Mouse (Mus musculus): ENCODE data around the gene Zbtb3. TPM values are rescaled to one million over a fixed set of nuclear protein-coding genes. Genes with fewer than 3 reads are reported as not detected.
A peak's percentile ranks its signal among the peaks of the same experiment; 100 is the strongest.

The Zbtb3 gene
- total and polyA plus RNA-seq, 3 experiments = 1.7 to 2.7 (median 1.8) TPM

DNA sequence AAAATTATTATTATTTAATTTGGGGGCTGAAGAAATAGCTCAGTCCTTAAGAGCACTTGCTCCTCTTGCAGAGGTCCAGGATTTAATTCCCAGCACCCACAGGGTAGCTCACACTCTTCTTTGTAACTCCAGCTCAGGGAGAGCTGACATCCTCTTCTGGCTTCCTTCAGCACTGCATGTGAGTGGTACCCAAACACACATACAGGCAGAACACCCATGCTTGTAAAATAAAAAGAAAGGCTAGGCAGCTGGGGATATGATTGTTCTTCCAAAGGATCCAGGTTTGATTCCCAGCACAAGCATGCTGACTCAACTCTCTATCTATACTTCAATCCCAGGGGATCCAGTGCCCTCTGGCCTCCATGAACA, 3.4 kb upstream of the Zbtb3 start:
- Histone ChIP-seq H3K36me3 (replicated peaks) (peaks cover 38% of the 10 kb centered on the region), H3K9me3 (replicated peaks) (0 out of 2 replicates have a peak, but pooled peaks cover 2% of the 10 kb centered on the region), H3K4me3 (ENCODE audit: low read depth, low read length) (peak overlapping the region; percentile 85; the same call in 1 of the 2 replicates), H3K4me1 (ENCODE audit: insufficient read depth, low read depth, low read length) (peaks cover 49% of the 10 kb centered on the region), H3K27me3 (ENCODE audit: insufficient read depth, low read length) (no peaks in the 10 kb centered on the region)
- DNase-seq (ENCODE audit: low spot score) (no peak), ATAC-seq (ENCODE audit: extremely low read depth, insufficient number of reproducible peaks, low FRiP score, poor library complexity, severe bottlenecking) (no peak)
- no peak for TF ChIP-seq TAL1 (conservative IDR thresholded peaks at IDR 0.05; ENCODE audit: low read depth, low read length)
- no peak for TF ChIP-seq CTCF (IDR thresholded peaks at IDR 0.05; ENCODE audit: low read depth, low read length)
- no peak for TF ChIP-seq GATA1 (IDR thresholded peaks at IDR 0.05; ENCODE audit: borderline replicate concordance, low read length)
- TF ChIP-seq GATA2 (IDR thresholded peaks at IDR 0.05; ENCODE audit: borderline replicate concordance, low read depth, low read length) = no peak
- no peak for TF ChIP-seq POLR2AphosphoS5 (IDR thresholded peaks at IDR 0.05; ENCODE audit: insufficient replicate concordance, low read depth, low read length)

DNA sequence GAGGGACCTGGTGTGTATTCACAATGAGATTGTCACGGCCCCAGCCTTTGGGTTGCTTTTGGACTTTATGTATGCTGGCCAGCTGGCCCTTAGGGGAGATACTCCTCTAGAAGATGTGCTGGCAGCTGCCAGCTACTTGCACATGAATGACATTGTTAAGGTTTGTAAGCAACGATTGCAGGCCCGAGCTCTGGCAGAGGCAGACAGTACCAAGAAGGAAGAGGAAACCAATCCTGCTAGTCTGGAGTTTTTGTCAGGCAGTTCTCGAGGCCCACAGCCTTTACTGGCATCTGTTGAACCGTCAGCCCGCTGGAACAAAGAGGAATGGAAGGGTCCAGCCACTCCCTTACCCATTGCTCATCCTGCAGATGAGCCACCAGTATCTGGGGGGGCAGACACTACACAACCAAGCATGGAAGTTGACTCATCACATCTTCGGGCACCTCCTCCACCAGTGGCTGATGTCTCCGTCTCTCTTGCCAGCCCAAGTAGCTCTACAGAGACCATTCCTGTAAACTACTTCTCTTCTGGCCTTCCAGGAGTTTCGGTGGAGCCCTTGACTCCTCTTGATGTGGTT, 937 bp downstream of the Zbtb3 start:
- peaks cover 50% of the 10 kb centered on the region for H3K4me1 ChIP-seq (ENCODE audit: insufficient read depth, low read depth, low read length)
- no peaks in the 10 kb centered on the region for H3K9me3 ChIP-seq (replicated peaks)
- ATAC-seq (ENCODE audit: extremely low read depth, insufficient number of reproducible peaks, low FRiP score, poor library complexity, severe bottlenecking) = no peak
- no peak for TF ChIP-seq GATA2 (IDR thresholded peaks at IDR 0.05; ENCODE audit: borderline replicate concordance, low read depth, low read length)
- no peak for TF ChIP-seq GATA1 (IDR thresholded peaks at IDR 0.05; ENCODE audit: borderline replicate concordance, low read length)
- no peaks in the 10 kb centered on the region for H3K27me3 ChIP-seq (ENCODE audit: insufficient read depth, low read length)
- H3K36me3 ChIP-seq (replicated peaks) = peaks cover 51% of the 10 kb centered on the region
- no peak overlapping the region; the same call in 1 of the 2 replicates for H3K4me3 ChIP-seq (ENCODE audit: low read depth, low read length)
- DNase-seq (ENCODE audit: low spot score) = no peak

DNA sequence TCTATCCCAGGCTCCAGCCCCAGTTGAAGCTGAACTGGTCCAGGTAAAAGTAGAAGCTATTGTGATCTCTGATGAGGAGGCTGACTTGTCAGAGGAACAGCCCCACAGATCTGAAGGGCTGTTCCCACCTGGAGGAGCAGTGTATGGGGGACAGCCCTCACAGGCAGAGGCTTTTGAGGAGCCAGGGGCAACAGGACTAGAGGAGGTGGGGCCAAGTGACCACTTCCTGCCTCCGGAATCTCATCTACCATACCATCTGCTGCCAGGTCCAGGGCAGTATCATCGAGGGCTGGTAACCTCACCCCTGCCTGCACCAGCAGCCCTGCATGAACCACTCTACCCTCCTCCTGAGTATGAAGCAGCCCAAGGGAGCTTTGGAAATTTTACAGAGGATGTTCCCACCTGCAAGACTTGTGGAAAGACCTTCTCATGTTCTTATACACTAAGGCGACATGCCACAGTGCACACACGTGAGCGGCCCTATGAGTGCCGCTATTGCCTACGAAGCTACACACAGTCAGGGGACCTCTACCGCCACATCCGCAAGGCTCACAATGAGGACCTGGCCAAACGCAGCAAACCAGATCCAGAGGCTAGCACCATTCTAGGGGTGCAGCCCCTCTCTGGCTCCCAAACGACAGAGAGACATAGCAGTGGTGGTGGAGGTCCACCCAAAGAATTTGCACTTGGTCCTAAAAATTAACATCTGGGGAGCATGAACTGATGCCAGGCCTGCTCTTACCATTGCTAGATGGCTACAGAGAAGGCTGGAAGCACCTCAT, 1.7 kb downstream of the Zbtb3 start:
- DNase-seq (ENCODE audit: low spot score) (no peak), ATAC-seq (ENCODE audit: extremely low read depth, insufficient number of reproducible peaks, low FRiP score, poor library complexity, severe bottlenecking) (no peak)
- no peaks in the 10 kb centered on the region for H3K9me3 ChIP-seq (replicated peaks)
- peaks cover 57% of the 10 kb centered on the region for H3K36me3 ChIP-seq (replicated peaks)
- peaks cover 47% of the 10 kb centered on the region for H3K4me1 ChIP-seq (ENCODE audit: insufficient read depth, low read depth, low read length)
- H3K27me3 ChIP-seq (ENCODE audit: insufficient read depth, low read length) = no peaks in the 10 kb centered on the region
- TF ChIP-seq CTCF (IDR thresholded peaks at IDR 0.05; ENCODE audit: low read depth, low read length) = no peak
- no peak for TF ChIP-seq GATA2 (IDR thresholded peaks at IDR 0.05; ENCODE audit: borderline replicate concordance, low read depth, low read length)
- no peak for TF ChIP-seq GATA1 (IDR thresholded peaks at IDR 0.05; ENCODE audit: borderline replicate concordance, low read length)
- TF ChIP-seq POLR2AphosphoS5 (IDR thresholded peaks at IDR 0.05; ENCODE audit: insufficient replicate concordance, low read depth, low read length) = no peak
- no peak for TF ChIP-seq TAL1 (conservative IDR thresholded peaks at IDR 0.05; ENCODE audit: low read depth, low read length)
- peak overlapping the region; percentile 28; the same call in 1 of the 2 replicates for H3K4me3 ChIP-seq (ENCODE audit: low read depth, low read length)

DNA sequence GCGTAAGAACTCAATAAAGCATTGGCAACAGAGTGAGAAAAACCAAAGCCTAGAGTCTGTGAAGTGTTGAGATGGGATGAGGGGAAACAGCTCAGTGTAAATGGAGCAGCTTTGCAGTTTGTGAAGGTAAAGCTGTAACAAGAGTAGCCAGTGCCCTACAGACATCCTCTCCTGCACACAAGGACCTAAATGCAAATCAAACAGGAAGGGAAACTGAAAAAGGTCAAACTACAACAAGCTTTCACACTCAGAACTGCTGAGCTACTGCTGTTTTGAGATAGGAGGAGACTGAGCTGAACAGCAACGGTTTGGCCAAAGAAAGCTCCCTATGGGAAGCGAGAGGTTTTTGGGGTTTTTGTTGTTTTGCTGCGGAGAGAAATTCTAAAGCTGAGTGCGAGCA, 4.5 kb downstream of the Zbtb3 start:
- no peak for TF ChIP-seq CTCF (IDR thresholded peaks at IDR 0.05; ENCODE audit: low read depth, low read length)
- no peak for TF ChIP-seq GATA2 (IDR thresholded peaks at IDR 0.05; ENCODE audit: borderline replicate concordance, low read depth, low read length)
- no peak for TF ChIP-seq TAL1 (conservative IDR thresholded peaks at IDR 0.05; ENCODE audit: low read depth, low read length)
- ATAC-seq (ENCODE audit: extremely low read depth, insufficient number of reproducible peaks, low FRiP score, poor library complexity, severe bottlenecking) = no peak
- Histone ChIP-seq H3K36me3 (replicated peaks) (peaks cover 78% of the 10 kb centered on the region), H3K9me3 (replicated peaks) (no peaks in the 10 kb centered on the region), H3K4me3 (ENCODE audit: low read depth, low read length) (no peak overlapping the region), H3K4me1 (ENCODE audit: insufficient read depth, low read depth, low read length) (peaks cover 34% of the 10 kb centered on the region), H3K27me3 (ENCODE audit: insufficient read depth, low read length) (no peaks in the 10 kb centered on the region)
- no peak for DNase-seq (ENCODE audit: low spot score)

DNA sequence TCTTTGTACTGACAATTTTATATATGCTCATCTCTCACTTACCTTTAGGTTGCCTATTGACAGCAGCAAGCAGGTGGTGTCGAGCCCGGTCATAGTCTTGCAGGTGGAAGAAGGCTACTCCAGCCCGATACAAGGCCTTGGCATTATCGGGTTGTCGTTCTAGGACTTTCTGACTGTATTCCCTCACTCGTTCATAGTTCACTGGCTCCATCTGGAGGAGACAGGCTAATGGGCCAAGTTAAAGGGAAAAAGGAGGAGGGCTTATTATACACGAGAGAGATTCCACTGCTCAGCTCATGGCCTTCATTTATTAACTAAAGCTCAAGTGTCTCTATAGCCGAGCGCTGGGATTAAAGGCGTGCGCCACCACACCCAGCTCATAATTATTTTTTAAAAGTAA, 13.5 kb downstream of the Zbtb3 start:
- Histone ChIP-seq H3K27me3 (ENCODE audit: insufficient read depth, low read length) (no peaks in the 10 kb centered on the region), H3K4me3 (ENCODE audit: low read depth, low read length) (no peak overlapping the region), H3K36me3 (replicated peaks) (peaks cover 63% of the 10 kb centered on the region), H3K4me1 (ENCODE audit: insufficient read depth, low read depth, low read length) (peaks cover 30% of the 10 kb centered on the region), H3K9me3 (replicated peaks) (no peaks in the 10 kb centered on the region)
- no peak for TF ChIP-seq GATA1 (IDR thresholded peaks at IDR 0.05; ENCODE audit: borderline replicate concordance, low read length)
- TF ChIP-seq POLR2AphosphoS5 (IDR thresholded peaks at IDR 0.05; ENCODE audit: insufficient replicate concordance, low read depth, low read length) = no peak
- TF ChIP-seq TAL1 (conservative IDR thresholded peaks at IDR 0.05; ENCODE audit: low read depth, low read length) = no peak
- no peak for TF ChIP-seq CTCF (IDR thresholded peaks at IDR 0.05; ENCODE audit: low read depth, low read length)
- no peak for TF ChIP-seq GATA2 (IDR thresholded peaks at IDR 0.05; ENCODE audit: borderline replicate concordance, low read depth, low read length)
- DNase-seq (ENCODE audit: low spot score) (no peak), ATAC-seq (ENCODE audit: extremely low read depth, insufficient number of reproducible peaks, low FRiP score, poor library complexity, severe bottlenecking) (no peak)

DNA sequence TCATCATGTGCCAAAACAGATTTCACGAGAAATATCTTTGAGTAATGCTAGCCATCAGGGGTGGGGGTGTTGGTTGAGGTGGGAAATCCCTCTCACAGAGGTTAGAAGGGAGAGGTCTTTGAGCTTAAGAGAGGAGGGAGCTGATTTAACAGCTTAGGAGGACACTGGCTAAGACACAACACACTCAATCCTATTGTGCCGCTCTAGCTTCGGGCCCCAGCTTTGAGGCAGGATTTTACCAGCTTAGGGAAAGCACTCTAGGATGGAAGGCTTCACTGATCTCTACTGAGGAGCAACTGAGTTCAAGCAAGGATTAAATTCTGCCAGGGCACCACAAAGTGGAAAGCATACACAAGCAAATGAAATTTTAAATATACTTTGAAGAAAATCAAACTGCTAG, 14.6 kb downstream of the Zbtb3 start:
- peak overlapping the region; percentile 4; the same call in 1 of the 2 replicates for H3K4me3 ChIP-seq (ENCODE audit: low read depth, low read length)
- no peak for DNase-seq (ENCODE audit: low spot score)

More for the DNA sequence above, 14.6 kb downstream of the Zbtb3 start:
- no peak for ATAC-seq (ENCODE audit: extremely low read depth, insufficient number of reproducible peaks, low FRiP score, poor library complexity, severe bottlenecking)
- Histone ChIP-seq H3K4me1 (ENCODE audit: insufficient read depth, low read depth, low read length) (peaks cover 33% of the 10 kb centered on the region), H3K27me3 (ENCODE audit: insufficient read depth, low read length) (no peaks in the 10 kb centered on the region), H3K36me3 (replicated peaks) (peaks cover 57% of the 10 kb centered on the region), H3K9me3 (replicated peaks) (no peaks in the 10 kb centered on the region)
- TF ChIP-seq GATA2 (IDR thresholded peaks at IDR 0.05; ENCODE audit: borderline replicate concordance, low read depth, low read length) (no peak), POLR2AphosphoS5 (IDR thresholded peaks at IDR 0.05; ENCODE audit: insufficient replicate concordance, low read depth, low read length) (no peak), CTCF (IDR thresholded peaks at IDR 0.05; ENCODE audit: low read depth, low read length) (no peak), GATA1 (IDR thresholded peaks at IDR 0.05; ENCODE audit: borderline replicate concordance, low read length) (no peak), TAL1 (conservative IDR thresholded peaks at IDR 0.05; ENCODE audit: low read depth, low read length) (no peak)

Data from G1E (cell line).